Mouse (Mus musculus) midbrain, postnatal 0 days (tissue): Measurements from ENCODE around the gene Ago4. TPM values are rescaled to one million over a fixed set of nuclear protein-coding genes. Genes with fewer than 3 reads are reported as not detected.

Experiments
- ATAC-seq: fragments of 200-750 bp; cut with Nextera tagmentation; 2 replicates; pipeline ENCODE4 v1.8.0; 2017; ENCODE audit warnings: moderate number of reproducible peaks, mild to moderate bottlenecking, moderate TSS enrichment, moderate library complexity; ENCODE audit not compliant: low FRiP score
- DNase-seq: peaks from one replicate; pipeline ENCODE4 v3.0.0-alpha.2; 2015; ENCODE audit warnings: low spot score
- H3K27ac ChIP-seq: fragments of 300-500 bp; sonication (generic); 2 replicates; pipeline ENCODE4 v1.5.1; 2014; ENCODE audit warnings: low read depth, mild to moderate bottlenecking, low read length, mixed read lengths
- H3K27me3 ChIP-seq: fragments of 300-500 bp; sonication (generic); 2 replicates; pipeline ENCODE4 v1.6.1; 2014; ENCODE audit warnings: low read length, control low read depth, mixed read lengths; ENCODE audit not compliant: insufficient read depth
- H3K36me3 ChIP-seq: fragments of 300-500 bp; sonication (generic); 2 replicates; pipeline ENCODE4 v1.6.1; 2014; ENCODE audit warnings: low read length, control low read depth, mixed read lengths; ENCODE audit not compliant: insufficient read depth
- H3K4me1 ChIP-seq: fragments of 300-500 bp; sonication (generic); 2 replicates; pipeline ENCODE4 v1.6.1; 2014; ENCODE audit warnings: mild to moderate bottlenecking, control low read depth, antibody characterized with exemption, low read length, mixed read lengths; ENCODE audit not compliant: insufficient read depth
- H3K4me2 ChIP-seq: fragments of 300-500 bp; sonication (generic); 2 replicates; pipeline ENCODE4 v1.6.1; 2014; ENCODE audit warnings: low read depth, mild to moderate bottlenecking, low read length, mixed read lengths; ENCODE audit not compliant: poor library complexity, severe bottlenecking
- H3K4me3 ChIP-seq: fragments of 300-500 bp; sonication (generic); 2 replicates; pipeline ENCODE4 v1.5.1; 2014; ENCODE audit warnings: low read depth, mild to moderate bottlenecking, low read length, moderate library complexity
- H3K9ac ChIP-seq: fragments of 300-500 bp; sonication (generic); replicated peaks from 2 replicates; pipeline ENCODE4 v1.6.1; 2014; ENCODE audit warnings: mild to moderate bottlenecking, low read length, moderate library complexity, mixed read lengths; ENCODE audit not compliant: poor library complexity, severe bottlenecking
- H3K9me3 ChIP-seq: fragments of 300-500 bp; sonication (generic); 2 replicates; pipeline ENCODE4 v1.6.1; 2016; ENCODE audit warnings: low read length, control low read depth
- CTCF ChIP-seq: IDR thresholded peaks from 2 replicates; pipeline ENCODE4 v1.5.1; 2016; ENCODE audit warnings: antibody characterized with exemption, mild to moderate bottlenecking
- WGBS: fragments of 180-500 bp; shearing (Covaris S2); extraction: QIAGEN DNeasy Blood & Tissue Kit; methylation state at CpG from one replicate; pipeline ENCODE4 v1.1.7; 2014; 5-methylcytosine and 5-hydroxymethylcytosine counted together
- polyA plus RNA-seq: library from polyadenylated mRNA; unstranded; fragments of >200 nt; fragmentation: Nextera tagmentation; extraction: Ambion mirVana; gene quantifications from 2 replicates; pipeline ENCODE4 v1.2.1, GENCODE M21; 2015
- total RNA-seq: library from RNA; depleted of rRNA; stranded (reverse); fragments of >200 nt; gene quantifications from 2 replicates; pipeline ENCODE4 v1.2.3, GENCODE M21; 2014

Ago4 gene
- total and polyA plus RNA-seq, 2 experiments from 2014 or later: 3.6 to 10.0 TPM

DNA sequence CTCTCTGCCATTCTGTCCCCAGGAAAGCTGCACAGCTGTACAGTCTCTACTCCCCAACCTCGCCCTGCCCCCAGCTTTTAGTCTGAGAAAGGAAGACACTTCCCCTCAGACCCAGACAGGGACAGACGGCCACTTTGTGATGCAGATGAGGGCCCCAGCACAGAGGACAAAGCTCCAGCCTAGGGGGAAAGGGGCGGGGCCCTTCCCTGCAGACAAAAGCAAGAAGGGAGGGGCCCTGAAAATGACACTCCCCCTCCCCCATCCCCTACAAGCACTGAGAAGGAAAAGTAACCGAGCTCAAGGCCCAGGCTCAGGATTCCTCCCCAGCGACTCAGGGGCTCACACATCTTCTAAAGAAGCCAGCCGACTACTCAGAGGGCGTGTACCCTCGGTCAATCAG, 67.4 kb downstream of the Ago4 start:
- Histone ChIP-seq H3K9ac (peak overlapping the region; percentile 46; the same call in 1 of the 2 replicates), H3K4me3 (peak overlapping the region; percentile 20), H3K36me3 (no peaks in the 10 kb centered on the region), H3K27ac (peak overlapping the region; percentile 47; the same call in 1 of the 2 replicates), H3K4me2 (peak overlapping the region; percentile 64), H3K9me3 (no peaks in the 10 kb centered on the region), H3K27me3 (no peaks in the 10 kb centered on the region), H3K4me1 (peaks cover 13% of the 10 kb centered on the region)
- TF ChIP-seq CTCF: no peak
- DNase-seq (peak; percentile 51), ATAC-seq (no peak)
- WGBS: 7% methylated on average over 8 of the region's 8 CpGs

DNA sequence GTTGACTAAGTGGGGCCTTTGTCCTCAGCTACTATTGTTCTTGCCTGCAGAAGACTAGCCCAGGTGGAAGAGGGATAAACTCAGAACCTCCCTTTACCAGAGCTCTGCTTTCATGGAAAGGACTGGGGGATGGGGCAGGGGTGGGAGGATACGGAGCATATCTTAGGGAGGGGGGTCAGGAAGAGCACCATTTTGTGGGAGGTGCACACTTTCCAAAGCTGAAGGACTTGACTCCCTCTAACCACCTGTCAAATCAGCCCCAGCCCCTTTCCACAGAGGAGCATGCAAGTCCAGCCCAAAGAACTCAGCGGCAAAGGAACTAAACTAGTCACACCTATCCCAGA, 68.4 kb downstream of the Ago4 start:
- H3K9me3 ChIP-seq: no peaks in the 10 kb centered on the region
- DNase-seq: no peak

DNA sequence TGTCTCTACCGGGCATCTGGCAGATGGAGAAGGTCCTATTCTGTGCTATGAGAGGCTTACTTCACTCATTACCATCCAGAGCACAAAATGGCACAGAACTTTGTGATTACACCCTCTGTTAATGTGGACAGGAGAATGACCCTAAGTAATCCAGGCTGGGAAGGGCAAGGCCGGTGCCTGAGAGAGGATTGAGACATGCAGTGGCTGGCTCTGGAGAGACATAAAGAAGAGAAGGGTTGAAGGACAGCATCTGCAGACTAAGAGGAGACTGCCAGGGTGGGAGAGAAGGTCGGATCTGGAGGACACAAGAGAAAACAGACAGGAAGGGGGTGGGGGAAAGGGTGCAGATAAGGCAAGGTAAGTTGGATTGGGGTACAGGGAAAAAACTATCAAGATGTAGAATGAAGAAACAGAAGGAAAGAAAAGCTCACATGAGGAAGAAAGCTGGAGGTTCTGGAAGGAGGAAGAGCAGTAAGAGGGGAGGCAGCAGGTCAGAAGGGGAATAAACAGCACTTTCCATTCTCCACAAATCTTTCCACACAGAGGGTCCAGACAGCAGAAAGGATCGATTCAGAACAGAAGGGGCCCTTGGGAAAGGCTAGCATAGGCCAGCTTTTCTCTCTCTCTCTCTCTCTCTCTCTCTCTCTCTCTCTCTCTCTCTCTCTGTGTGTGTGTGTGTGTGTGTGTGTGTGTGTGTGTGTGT, 68.9 kb downstream of the Ago4 start:
- Histone ChIP-seq H3K9ac (no peak overlapping the region), H3K4me1 (peaks cover 13% of the 10 kb centered on the region)
- TF ChIP-seq CTCF: no peak

More for the DNA sequence above, 68.4 kb downstream of the Ago4 start:
- no peak for ATAC-seq
- Histone ChIP-seq H3K36me3 (peaks cover 9% of the 10 kb centered on the region), H3K4me2 (peak overlapping the region; percentile 64), H3K27me3 (no peaks in the 10 kb centered on the region), H3K9ac (no peak overlapping the region), H3K27ac (no peak overlapping the region), H3K4me3 (no peak overlapping the region), H3K4me1 (peaks cover 13% of the 10 kb centered on the region)
- WGBS: 5% methylated on average over 2 of the region's 2 CpGs
- no peak for TF ChIP-seq CTCF

DNA sequence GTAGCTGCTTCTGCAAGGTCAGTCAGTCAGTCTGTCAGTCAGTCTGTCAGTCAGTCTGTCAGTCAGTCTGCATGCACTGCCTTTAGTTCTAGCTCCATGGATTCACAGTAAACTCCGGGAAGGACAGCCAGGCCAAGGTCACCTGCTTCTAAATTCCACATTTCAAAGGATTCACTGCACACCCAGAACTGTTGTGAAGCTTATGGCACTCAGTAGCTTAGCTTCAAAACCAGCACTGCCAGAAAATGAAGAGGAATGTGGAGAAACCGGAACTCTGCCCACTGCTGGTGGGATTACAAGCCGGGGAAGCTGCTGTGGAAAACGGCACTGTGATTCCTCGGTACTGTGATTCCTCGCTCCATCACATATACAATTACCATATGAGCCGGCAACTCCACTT, 77.8 kb downstream of the Ago4 start:
- no peak overlapping the region for H3K4me3 ChIP-seq
- no peaks in the 10 kb centered on the region for H3K27me3 ChIP-seq
- H3K27ac ChIP-seq: no peak overlapping the region
- H3K4me2 ChIP-seq: no peak overlapping the region
- peaks cover 48% of the 10 kb centered on the region for H3K36me3 ChIP-seq
- no peak for DNase-seq
- H3K9ac ChIP-seq: no peak overlapping the region
- H3K9me3 ChIP-seq: no peaks in the 10 kb centered on the region
- 90% methylated on average over 7 of the region's 7 CpGs for WGBS
- no peak for TF ChIP-seq CTCF
- no peak for ATAC-seq
- H3K4me1 ChIP-seq: no peaks in the 10 kb centered on the region

More for the DNA sequence above, 68.9 kb downstream of the Ago4 start:
- Histone ChIP-seq H3K27ac (no peak overlapping the region), H3K36me3 (peaks cover 14% of the 10 kb centered on the region), H3K27me3 (no peaks in the 10 kb centered on the region), H3K9me3 (no peaks in the 10 kb centered on the region), H3K4me3 (no peak overlapping the region), H3K4me2 (peak overlapping the region; percentile 64)
- DNase-seq: no peak
- no peak for ATAC-seq
- WGBS: 9% methylated on average over 4 of the region's 4 CpGs

DNA sequence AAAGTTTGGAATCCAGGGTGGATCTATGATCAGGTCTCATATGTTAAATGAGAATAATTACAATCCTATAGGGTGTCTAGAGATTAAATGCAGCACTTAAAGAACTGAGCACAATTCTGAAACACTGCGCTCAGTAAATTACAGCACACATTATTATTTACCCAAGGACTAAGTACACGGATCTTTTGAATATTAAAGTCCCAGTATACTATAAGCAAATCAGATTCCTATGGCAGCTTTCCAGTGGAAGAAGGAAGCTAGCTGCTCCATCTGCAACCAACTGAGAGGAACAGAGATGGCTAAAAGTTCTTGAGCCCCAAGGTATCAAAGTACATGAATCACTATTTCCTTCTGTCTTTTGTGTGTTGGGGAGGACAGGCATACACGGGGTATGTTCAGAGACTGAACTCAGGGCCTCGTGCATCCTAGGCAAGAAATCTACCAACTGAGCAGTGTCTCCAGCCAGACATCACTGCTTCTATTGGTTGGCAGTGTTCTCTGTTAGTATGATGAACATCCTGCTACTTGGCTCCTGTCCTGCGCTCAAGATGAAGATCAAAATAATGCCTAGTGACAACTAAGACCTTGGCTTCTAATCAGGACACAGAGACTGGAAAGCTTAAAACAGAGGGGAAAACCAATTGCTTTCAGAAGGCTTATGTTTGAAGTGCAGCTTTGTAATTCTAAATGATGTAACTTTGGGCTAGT, 78.6 kb downstream of the Ago4 start:
- no peak for ATAC-seq
- TF ChIP-seq CTCF: no peak
- H3K4me1 ChIP-seq: no peaks in the 10 kb centered on the region
- WGBS: 94% methylated on average over 5 of the region's 5 CpGs
- peaks cover 46% of the 10 kb centered on the region for H3K36me3 ChIP-seq
- no peaks in the 10 kb centered on the region for H3K9me3 ChIP-seq
- H3K9ac ChIP-seq: no peak overlapping the region
- no peak overlapping the region for H3K27ac ChIP-seq
- no peaks in the 10 kb centered on the region for H3K27me3 ChIP-seq
- DNase-seq: no peak
- H3K4me3 ChIP-seq: no peak overlapping the region
- H3K4me2 ChIP-seq: no peak overlapping the region

DNA sequence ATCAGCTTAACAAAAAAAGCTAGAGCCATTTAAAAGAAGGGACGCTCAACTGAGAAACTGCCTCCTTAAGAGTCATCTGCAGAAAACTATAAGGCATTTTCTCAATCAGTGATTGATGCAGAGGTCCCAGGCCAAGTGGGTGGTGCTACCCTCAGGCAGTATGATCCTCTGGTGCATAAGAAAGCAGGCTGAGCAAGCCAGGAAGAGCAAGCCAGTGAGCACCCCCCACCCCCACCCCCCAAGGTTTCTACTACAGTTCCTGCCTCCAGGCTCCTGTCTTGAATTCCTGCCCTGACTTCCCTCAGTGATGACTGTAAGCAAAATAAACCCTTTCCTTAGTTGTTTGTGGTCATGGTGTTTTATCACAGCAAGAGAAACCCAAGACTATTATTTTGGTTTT, 83.0 kb downstream of the Ago4 start:
- H3K4me2 ChIP-seq: no peak overlapping the region
- no peak for ATAC-seq
- H3K4me1 ChIP-seq: no peaks in the 10 kb centered on the region
- peaks cover 42% of the 10 kb centered on the region for H3K36me3 ChIP-seq
- no peaks in the 10 kb centered on the region for H3K9me3 ChIP-seq
- no peaks in the 10 kb centered on the region for H3K27me3 ChIP-seq
- H3K9ac ChIP-seq: no peak overlapping the region
- no peak overlapping the region for H3K4me3 ChIP-seq
- 97% methylated on average over 1 of the region's 1 CpGs for WGBS
- H3K27ac ChIP-seq: no peak overlapping the region
- no peak for TF ChIP-seq CTCF
- no peak for DNase-seq
